Mouse (Mus musculus): Measurements from ENCODE around the gene Tmem9.

Tmem9 gene

GRCm38 (mm10) chr1:136007211-136008158, at the start of gene Tmem9:
Tmem9 (plus strand) TSS chr1:136008150.
- peak; percentile 71 for DNase-seq (ENCODE audit: low spot score)

- no peak for DNase-seq (ENCODE audit: low spot score)
Observed at GRCm38 (mm10) chr1:135958483-135958882, 49.5 kb upstream of the Tmem9 start.

DNA sequence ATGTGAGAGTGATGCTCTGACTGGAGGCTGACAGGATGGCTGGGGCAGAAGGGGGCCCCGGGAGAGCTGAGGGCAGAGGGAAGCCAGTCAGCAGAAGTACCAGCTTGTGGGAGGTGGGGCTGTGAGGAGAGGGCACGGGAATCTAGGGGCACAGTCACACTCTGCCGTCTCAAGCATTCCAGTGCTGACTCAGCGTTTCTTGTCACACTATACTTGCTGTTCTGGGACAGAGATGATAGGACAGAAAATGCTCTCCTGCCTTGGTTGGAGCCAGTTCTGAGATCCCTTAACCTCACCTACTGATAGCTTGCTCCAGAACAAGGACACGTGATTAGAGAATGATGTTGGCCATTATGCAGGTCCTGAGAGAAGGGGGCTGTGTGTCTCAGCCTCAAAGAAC, 44.8 kb upstream of the Tmem9 start:
- DNase-seq (ENCODE audit: low spot score) = no peak

DNA sequence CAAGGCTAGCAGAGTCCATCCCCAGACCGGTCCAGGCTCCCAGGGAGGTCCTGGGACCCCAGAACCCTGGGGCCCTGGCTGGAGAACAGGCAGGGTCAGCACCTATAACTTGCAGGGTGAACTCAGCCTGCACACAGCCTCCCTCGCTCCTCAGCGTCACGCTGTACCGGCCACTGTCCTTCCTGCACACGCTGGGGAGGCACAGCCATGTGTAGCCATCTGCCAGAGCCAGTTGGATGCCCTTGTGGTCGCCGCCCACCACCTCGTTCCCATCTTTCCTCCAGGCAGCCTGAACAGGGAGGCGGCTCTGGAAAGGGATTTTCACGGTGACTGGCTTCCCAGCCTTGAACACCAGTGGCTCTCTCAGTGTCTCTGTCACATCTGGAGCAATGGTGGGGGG, 43.4 kb upstream of the Tmem9 start:
- DNase-seq (ENCODE audit: low spot score) = no peak

GRCm38 (mm10) chr1:135967739-135968138, 40.2 kb upstream of the Tmem9 start:
- DNase-seq (ENCODE audit: low spot score) = no peak

DNA sequence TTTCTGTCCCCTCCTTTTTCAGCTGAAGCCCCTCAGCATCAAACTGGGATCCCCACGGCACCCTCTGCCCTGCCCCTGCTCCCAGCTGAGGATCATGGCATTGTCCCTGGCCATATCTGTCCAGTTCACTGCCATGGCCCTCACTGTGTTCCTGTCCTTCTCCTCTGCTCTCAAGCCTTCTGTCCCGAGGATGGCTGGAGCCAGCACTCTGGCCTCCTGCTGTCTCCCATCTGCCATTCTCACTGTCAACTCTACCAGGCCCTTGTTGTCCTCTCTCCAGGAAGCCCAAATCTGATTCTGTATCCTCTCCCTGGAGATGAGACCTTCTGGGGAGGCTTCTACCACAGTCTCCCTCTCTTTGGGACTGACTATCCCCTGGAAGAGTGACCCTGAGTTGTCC, 37.5 kb upstream of the Tmem9 start:
- DNase-seq (ENCODE audit: low spot score) = no peak

GRCm38 (mm10) chr1:135972576-135972975, 35.4 kb upstream of the Tmem9 start:
- no peak for DNase-seq (ENCODE audit: low spot score)

GRCm38 (mm10) chr1:135984105-135984504, 23.8 kb upstream of the Tmem9 start:
- DNase-seq (ENCODE audit: low spot score) = no peak

- DNase-seq (ENCODE audit: low spot score) = no peak
Observed at GRCm38 (mm10) chr1:135989876-135990275, 18.1 kb upstream of the Tmem9 start.

GRCm38 (mm10) chr1:135993470-135993869, 14.5 kb upstream of the Tmem9 start:
- DNase-seq (ENCODE audit: low spot score) = no peak

GRCm38 (mm10) chr1:135997537-135997936, 10.4 kb upstream of the Tmem9 start:
- DNase-seq (ENCODE audit: low spot score) = no peak

DNA sequence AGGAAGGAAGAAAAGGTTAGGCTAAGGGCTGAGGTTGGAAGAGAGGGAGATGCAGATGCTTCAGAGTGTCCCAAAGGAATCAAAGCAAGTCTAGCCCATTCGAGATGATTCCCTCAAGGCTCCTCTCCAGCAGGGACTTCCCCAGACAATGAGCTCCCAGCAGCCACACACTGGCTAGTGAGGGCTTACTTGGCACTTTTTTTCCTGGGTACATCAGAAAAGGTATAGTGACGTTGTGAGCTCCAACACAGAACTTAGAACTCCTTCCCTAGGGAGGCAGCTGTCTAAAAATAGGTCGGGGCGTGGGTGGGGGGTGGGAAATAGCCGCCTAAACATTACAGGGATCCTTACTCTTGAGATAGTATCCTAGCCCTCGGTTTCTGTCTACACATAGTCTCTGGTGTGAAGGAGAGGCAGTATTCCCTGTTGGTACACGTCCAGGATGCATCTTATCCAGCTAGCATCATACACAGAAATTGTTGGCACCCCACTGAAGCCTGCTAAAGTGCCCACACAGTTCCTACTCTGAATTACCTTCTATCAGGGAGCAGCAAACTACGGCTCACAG, 8.1 kb upstream of the Tmem9 start:
- DNase-seq (ENCODE audit: low spot score) = no peak

- DNase-seq (ENCODE audit: low spot score) = no peak
Observed at GRCm38 (mm10) chr1:136001438-136001837, 6.5 kb upstream of the Tmem9 start.

GRCm38 (mm10) chr1:136006292-136006748, 1.6 kb upstream of the Tmem9 start, which contains the start of gene Igfn1:
Igfn1 (minus strand) TSS chr1:136006342.
- no peak for DNase-seq (ENCODE audit: low spot score)

- DNase-seq (ENCODE audit: low spot score) = no peak
Observed at GRCm38 (mm10) chr1:136008159-136008533, 196 bp downstream of the Tmem9 start.

- no peak for DNase-seq (ENCODE audit: low spot score)
Observed at GRCm38 (mm10) chr1:136010247-136010646, 2.3 kb downstream of the Tmem9 start.

- DNase-seq (ENCODE audit: low spot score) = no peak
Observed at GRCm38 (mm10) chr1:136013513-136013912, 5.6 kb downstream of the Tmem9 start.

DNA sequence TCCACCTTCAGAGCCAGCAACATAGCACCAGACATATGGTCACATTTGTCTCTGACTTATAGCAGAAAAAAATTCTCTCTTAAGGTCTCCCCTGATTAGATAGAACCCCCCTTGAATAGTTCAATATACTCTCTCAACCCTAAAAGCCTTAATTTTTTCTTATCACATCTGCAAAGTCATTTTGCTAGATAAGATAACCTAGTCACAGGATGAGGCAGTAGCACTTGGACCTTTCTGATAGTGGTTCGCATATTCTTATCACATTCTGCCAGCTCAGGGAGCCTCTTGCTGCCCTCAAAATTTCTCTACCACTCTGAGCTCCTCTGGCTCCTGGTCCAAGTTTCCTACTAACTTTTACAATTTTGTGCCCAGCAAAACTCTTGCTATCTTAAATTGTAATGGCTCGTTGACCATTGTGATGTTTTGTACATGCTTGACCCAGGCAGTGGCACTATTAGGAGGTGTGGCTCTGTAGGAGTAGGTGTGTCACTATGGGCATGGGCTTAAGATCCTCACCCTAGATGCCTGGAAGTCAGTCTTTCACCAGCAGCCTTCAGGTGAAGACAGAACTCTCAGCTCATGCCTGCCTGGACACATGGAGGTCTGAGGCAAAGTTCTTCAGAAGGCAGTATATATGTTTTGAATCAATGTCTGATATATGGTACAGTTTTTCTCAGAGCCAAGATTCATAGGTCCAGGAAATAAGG, 7.0 kb downstream of the Tmem9 start:
- no peak for DNase-seq (ENCODE audit: low spot score)

GRCm38 (mm10) chr1:136017307-136017706, 9.4 kb downstream of the Tmem9 start:
- no peak for DNase-seq (ENCODE audit: low spot score)

GRCm38 (mm10) chr1:136017907-136018313, 10.0 kb downstream of the Tmem9 start:
- DNase-seq (ENCODE audit: low spot score) = peak; percentile 87

GRCm38 (mm10) chr1:136018390-136019189, 10.6 kb downstream of the Tmem9 start:
- DNase-seq (ENCODE audit: low spot score) = peak; percentile 32

DNA sequence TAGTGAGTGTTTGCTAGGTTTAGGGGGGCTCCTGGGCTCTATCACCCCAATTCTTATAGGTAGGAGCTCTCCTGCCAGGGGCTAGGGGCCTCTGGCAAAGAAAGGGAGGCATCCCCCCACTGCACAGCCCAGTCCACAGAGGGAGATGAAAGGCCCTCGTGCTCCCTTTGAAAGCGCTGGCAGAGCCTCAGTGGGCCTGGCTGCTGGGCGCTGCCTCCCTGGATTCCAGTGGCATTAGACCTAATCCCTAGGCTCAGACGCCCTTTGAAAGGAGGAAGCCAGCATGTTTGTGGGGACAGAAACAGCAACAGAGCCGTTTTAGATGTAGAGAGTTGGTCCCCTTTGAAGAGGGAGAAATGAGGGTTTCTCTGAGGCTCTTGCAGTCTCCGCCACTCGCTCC, 22.3 kb downstream of the Tmem9 start:
- DNase-seq (ENCODE audit: low spot score) = no peak
